Mouse (Mus musculus) retina, embryonic 14.5 days (tissue): ENCODE measurements around the gene Isl2.

Experiments
- DNase-seq: peaks from one replicate; pipeline ENCODE4 v3.0.0-alpha.2; 2015; ENCODE audit warnings: low spot score

Isl2 gene

GRCm38 (mm10) chr9:55538377-55538776 is at the start of gene Isl2:
Gene Isl2 (plus strand): TSS chr9:55538672.
- peak; percentile 19 for DNase-seq

DNA sequence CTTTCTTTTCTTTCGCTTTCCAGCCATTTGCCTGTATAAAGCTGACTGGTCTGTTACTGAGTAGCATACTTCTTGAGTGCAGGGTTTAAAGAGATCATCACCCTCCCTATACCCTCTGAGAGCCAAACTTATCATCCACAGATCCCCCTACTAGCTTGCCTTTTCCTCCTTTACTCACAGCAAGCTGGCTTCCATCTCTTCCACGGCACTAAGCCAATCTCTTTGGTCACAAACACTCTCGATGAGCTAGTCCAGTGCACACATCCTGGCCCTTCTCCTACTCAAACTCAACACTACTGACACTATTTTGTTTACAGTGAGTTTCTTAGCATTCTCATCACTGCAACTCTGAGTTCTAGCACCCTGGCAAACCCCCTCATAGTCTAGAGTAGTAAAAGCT is 30.6 kb upstream of the Isl2 start:
- no peak for DNase-seq

- DNase-seq: no peak
Measured at GRCm38 (mm10) chr9:55508701-55509100, 29.8 kb upstream of the Isl2 start.

DNA sequence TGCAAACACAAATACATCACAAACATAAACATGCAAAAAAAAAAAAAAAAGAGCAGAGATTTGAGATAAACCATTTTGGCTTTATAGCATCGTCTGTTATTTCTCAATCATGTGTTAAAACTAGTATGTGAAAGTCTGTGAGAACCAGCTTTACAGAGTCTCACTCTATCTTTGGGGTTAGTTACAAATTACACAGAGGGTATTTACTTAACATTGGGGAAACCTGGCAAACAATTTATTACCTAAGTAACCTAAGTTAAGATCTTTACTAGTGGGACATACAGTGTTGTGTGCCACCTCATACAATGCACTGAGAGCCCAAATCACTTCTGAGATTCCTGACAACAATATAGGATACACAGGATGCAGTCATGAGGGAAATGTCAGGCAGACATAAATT is 28.7 kb upstream of the Isl2 start:
- DNase-seq: no peak

GRCm38 (mm10) chr9:55510651-55511235 is 27.7 kb upstream of the Isl2 start:
- no peak for DNase-seq

- peak; percentile 74 for DNase-seq
Measured at GRCm38 (mm10) chr9:55511521-55511993, 26.9 kb upstream of the Isl2 start.

GRCm38 (mm10) chr9:55512027-55512543 is 26.4 kb upstream of the Isl2 start, which contains the start of gene Etfa:
Gene Etfa (minus strand): TSS chr9:55512243.
- DNase-seq: peak; percentile 97

DNA sequence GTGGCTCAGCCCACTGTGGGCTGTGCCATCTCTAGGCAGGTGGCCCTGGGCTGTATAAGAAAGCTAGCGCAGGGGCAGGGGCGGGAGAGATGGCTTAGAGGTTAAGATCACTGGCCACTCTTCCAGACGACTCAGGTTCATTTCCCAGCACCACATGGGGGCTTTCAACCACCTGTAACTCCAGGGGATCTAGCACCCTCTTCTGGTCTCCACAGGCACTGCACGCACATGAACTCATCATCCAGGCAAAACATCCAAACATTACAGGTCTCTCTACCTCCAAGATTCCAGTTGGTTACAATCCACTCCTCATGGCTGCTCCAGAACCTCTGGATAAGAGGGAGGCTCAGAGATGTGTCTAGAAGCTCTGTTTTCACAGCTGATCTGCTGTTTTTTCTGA is 12.8 kb upstream of the Isl2 start:
- no peak for DNase-seq

DNA sequence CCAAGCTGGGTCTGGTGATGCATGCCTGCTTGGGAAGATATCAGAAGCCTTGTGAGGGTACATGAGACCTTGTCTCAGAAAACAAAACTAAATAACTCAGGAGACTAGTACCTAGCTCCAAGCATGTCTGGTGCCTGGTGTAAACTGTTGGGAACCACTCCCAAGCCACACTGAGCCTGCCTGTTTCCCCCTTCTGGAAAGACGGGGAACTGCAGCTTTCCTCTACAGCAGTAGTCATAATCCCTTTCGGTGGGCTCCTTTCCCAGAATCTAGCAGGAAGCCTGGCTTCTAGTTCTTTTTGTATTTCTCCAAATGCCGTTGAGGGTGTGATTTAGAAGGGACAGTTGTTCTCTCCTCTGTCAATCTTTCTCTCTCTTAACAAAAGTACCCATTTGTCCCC is 2.6 kb upstream of the Isl2 start:
- peak; percentile 83 for DNase-seq

GRCm38 (mm10) chr9:55539006-55539405 is 534 bp downstream of the Isl2 start:
- DNase-seq: no peak

DNA sequence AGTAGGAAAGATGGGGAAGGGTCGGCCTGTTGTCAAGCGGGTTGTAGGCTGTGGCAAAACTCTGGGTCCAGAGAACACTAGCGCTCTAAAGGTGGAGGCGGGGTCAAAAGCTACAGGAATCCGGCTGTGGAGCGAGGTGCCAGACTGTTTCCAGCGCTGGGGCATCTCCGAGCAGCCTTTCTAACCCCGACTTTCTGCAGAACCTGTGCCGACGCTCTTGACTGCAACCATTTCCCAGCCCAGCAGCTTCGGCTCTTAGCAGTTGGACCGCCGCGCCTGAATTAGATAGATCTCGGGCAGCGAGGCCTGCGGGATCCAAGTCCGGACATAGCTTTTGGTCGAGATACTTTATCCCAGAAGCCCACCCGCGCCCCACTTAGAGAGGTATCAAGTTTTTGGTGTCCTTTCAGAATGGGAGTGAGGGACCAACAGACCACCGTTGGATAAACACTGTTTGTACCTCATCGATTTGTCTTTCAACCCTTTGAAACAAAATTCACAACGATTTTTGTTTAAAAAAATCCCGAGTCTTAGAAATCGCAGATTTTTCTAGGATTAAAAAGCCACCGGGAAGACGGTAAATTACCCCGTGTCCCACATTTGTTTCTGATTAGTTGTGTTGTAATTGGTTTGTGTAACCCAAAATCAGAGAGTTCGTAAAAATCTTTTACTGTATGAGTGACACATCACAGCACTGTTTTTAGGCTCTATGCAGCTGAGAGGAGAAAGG is 1.4 kb downstream of the Isl2 start:
- peak; percentile 55 for DNase-seq

- no peak for DNase-seq
Measured at GRCm38 (mm10) chr9:55540391-55540770, 1.9 kb downstream of the Isl2 start.

- DNase-seq: peak; percentile 91
Measured at GRCm38 (mm10) chr9:55540888-55541287, 2.4 kb downstream of the Isl2 start.

GRCm38 (mm10) chr9:55541681-55542365 is 3.4 kb downstream of the Isl2 start:
- peak; percentile 65 for DNase-seq

DNA sequence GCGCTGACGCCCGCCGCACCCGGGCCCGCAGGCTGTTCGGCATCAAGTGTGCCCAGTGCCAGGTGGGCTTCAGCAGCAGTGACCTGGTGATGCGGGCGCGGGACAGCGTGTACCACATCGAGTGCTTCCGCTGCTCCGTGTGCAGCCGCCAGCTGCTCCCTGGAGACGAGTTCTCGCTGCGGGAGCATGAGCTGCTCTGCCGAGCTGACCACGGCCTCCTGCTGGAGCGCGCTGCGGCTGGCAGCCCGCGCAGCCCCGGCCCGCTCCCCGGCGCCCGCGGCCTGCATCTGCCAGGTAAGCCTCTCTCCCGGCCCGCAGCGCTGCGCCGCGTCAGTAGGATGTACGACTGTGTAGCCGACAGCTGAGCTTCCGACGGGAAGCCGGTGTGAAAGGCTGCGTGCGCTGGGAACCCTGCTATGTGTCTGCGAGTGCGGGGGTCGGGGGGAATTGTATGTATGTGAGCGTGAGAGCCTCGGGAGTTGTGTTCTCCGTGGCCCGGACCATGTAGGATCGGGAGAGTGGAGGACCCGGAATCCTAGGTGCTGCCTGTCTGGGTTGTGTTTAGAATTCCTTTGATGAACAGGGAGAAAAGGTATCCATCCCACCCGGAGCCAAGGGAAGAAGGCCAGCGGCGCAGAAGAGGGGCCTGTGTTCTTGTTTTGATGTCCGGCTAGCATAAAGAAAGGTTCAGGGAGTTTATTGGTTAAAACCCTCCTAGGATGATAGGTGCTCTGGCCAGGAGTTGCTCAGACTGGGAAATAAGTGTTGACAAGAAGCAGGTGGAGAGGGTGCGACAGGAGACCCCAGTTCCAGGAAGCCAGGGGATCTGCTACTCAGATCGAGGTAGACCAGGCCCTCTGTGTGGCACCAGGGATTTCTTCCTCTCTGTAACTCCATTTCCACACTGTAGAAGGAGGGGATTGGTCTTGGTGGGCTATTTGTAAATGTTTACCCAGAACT is 4.2 kb downstream of the Isl2 start:
- peak; percentile 45 for DNase-seq

GRCm38 (mm10) chr9:55543336-55543702 is 4.8 kb downstream of the Isl2 start:
- DNase-seq: peak; percentile 40

DNA sequence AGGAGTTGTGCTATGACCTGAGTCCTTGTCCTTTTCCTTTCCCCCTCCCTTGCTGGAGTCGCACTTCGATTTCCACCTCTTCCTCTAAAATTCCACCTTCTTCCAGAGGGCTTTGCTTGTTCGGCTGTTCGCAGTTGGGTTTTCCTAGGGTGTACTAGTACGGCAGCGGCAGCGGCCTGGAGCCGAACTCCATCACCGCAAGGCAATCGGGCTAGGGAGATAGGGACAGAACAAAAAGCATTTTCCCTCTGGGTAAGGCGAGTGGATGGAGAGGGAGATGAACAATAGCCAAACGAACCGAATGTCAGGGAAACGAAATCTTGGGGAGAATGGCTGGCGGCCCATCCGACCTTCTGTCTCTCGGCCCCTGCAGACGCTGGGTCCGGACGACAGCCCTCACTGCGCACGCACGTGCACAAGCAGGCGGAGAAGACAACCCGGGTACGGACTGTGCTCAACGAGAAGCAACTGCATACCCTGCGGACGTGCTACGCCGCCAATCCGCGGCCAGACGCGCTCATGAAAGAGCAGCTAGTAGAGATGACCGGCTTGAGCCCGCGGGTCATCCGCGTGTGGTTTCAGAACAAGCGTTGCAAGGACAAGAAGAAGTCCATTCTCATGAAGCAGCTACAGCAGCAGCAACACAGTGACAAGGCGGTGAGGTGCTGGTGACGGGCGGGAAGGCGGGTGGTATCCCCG is 5.4 kb downstream of the Isl2 start:
- peak; percentile 61 for DNase-seq

DNA sequence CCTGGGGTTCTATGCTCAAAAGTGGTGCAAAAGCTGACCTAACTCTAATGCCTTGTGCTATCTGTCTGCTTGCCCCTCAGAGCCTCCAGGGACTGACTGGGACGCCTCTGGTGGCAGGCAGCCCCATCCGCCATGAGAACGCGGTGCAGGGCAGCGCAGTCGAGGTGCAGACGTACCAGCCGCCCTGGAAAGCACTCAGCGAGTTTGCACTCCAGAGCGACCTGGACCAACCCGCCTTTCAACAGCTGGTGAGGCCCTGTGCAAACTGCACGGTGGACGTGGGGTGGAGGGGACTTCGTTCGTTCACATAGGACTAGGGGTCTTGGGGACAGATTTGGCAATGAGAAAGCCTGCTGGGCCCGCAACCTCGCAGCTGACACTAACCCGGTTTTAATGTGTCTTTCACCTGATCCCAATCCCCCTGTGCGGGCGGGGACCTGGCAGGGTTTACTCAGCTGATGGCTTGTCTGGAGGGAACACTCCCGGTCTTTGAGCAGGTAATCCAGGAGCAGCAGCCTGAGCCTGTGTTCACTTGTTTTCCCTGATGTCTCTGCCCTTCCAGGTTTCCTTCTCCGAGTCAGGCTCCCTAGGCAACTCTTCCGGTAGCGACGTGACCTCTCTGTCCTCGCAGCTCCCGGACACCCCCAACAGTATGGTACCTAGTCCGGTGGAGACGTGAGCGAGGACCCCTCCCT is 6.5 kb downstream of the Isl2 start:
- peak; percentile 59 for DNase-seq

DNA sequence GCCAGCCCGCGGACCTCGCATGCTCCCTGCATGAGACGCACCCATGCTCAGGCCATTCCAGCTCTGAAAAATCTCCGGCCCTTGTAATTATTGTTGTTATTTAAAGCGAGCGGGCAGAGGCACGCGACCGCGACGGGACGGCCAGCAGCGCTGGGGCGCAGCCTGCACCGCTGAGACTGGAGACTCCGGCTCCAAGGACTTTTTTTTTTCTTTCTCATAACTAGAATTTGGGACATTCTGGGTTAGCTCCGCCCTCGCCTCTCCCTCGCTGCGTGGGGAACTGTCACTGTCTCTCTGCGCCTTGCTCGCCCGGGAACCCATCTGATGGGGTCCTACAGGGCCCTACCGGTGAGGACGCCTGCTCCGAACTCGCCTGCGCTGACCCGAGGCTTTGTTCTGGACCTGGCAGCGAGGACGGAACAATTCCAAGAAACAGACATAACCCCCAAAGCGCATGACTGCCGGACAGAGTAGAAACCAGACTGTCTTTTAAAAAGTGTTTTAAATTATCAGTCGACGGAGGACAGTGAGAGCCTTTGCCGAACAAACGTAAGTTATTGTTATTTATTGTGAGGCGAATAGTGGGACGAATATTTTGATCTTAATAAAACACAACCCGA is 7.2 kb downstream of the Isl2 start:
- peak; percentile 41 for DNase-seq
